Mouse (Mus musculus): Measurements from ENCODE around the gene Hs6st2.

Hs6st2 gene

DNA sequence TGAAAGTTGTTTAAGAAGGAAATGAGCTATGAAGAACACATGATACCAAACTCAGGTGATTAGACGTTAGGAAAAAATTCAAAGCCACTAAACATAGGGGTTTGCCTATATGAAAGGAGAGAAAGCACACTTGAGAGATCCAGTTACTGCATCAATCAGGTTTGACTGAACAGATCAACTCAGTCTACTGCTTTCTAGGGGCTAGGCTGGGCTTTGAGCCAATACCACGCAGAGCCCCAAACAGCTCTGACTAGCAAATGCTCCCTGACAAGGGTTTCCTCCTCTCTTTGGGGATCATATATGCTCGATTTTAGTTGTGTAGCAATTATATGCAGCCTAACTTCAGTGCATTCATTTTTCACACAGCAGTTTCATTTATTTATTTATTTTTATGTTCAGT, 96.2 kb downstream of the Hs6st2 start:
- DNase-seq (ENCODE audit: low spot score in 2 of 2): no peak

DNA sequence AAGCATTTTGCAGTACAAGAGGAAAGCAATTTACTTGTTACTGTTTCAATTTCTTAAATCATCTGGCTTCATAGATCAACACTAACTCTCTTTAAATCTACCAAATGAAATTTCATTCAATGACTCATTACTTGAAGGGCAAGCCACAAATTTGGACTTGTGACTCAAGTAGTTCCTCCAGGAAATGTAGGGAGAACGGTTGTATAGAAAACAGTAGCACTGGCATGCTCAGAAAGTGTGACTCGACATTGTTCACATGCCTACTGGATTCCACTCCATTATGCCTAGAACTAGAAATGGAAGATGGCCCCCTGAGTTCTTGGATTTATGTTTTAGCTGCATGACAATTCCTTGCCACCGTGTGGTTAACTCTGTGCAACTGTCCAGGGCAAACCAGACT, 100.0 kb downstream of the Hs6st2 start:
- DNase-seq (ENCODE audit: low spot score in 2 of 2): no peak

DNA sequence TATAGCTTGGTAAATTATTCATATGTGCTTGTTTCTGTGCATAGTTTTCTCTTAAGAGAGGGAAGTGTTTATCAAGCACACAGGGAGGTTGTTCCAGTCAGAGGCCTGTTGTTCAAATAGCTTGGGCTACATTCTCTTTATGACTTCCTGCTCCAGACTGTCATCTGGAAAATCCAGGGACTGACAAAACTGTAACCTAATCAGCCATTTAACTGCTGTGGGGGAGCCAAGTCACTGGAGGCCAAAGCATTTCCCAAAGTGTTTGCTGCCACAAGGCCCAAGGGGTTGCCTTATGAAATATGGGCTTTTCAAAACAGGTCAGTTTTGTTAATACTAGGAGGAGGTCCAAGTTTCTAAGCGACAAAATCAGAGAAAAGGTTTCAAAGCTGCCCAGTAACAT, 119.8 kb downstream of the Hs6st2 start:
- no peak for DNase-seq (ENCODE audit: low spot score in 2 of 2)

DNA sequence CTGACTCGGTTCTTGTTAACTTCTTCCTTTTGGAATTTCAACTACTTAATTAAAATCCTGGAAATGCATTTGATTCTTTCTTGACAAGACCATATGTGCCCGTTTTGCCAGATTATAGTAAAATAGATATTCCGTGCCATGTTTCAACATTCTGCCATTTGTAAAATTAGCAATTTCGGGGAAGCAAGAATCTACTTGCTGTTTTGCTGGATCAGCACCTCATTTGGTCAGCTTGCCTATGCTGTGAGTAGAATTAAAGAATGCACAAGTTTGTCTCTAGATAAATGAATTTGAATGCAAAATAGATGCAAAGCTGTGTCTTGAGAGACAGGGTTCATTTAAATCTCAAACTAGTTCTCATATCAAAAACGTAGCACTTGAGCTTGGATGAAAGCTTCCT, 142.0 kb downstream of the Hs6st2 start:
- DNase-seq (ENCODE audit: low spot score in 2 of 2): no peak

DNA sequence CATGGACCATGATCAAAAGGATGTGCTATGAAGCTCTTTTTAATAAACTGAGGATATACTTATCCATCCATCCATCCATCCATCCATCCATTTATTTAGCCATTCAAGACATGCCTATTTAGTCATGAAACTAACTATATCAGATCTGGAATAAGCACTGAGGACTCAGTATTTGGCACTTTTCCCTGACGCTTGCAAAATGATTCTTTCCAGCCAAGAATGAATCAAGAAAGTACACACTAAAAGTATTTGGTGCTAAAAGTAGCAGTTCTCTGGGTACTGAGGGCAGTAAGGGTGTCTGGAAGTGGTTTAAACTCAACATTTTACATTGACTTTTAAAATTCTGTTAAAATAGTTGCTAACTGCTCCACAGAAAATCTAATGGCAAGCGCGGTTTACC, 144.6 kb downstream of the Hs6st2 start:
- no peak for DNase-seq (ENCODE audit: low spot score in 2 of 2)

DNA sequence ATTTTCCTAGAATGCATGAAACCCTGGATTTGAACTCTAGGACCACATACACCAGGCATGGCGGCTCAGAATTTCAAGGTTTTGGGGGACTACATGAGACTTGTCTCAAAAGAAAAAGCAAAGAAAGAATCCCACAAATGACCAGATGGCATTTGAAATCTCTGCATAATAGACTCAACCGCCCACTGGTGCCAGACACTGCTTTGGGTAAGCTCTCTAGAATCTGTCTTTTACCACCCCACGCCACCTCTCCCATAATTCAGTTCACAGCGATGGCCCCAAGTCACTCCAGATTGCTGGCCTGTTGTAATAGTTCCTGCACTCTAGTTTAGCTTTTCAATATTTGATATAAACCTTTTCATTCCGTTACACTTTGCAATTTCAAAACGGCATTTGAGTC, 146.4 kb downstream of the Hs6st2 start:
- DNase-seq (ENCODE audit: low spot score in 2 of 2): no peak

DNA sequence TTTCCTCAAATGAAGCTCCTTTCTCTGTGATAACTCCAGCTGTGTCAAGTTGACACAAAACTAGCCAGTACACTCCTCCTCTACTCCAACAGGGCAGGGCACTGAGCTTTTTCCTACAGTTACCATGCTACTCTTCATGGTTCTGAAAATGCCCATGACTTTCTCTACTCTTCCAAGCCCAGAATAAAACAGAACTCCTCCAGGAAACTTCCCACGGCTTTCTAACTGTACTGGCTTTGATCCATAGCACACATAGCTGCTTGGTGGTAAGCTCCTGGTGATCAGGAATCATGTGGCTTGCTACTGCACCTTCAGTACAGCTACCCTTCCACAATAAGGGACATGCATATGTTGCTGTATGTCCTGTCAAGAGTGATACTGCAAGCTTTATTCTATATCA, 150.5 kb downstream of the Hs6st2 start:
- DNase-seq (ENCODE audit: low spot score in 2 of 2): no peak

DNA sequence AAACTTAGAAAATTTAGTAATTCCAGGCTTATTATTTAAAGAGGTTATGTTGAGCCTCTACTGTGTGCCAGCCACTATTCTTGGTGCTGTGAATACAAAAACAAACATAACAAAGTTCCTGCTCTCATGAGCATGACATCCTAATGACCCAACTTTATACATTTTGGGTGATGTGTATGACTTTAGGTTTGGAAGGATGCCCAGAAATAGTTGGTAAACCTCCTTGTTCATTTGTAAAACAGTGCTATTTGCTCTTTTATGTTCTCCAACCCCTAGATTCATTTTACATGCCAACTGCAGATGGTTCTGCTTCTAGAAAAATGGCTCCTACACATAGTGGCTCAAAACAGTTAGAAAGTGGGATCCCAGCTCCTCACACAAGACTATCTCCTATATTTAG, 153.1 kb downstream of the Hs6st2 start:
- no peak for DNase-seq (ENCODE audit: low spot score in 2 of 2)

DNA sequence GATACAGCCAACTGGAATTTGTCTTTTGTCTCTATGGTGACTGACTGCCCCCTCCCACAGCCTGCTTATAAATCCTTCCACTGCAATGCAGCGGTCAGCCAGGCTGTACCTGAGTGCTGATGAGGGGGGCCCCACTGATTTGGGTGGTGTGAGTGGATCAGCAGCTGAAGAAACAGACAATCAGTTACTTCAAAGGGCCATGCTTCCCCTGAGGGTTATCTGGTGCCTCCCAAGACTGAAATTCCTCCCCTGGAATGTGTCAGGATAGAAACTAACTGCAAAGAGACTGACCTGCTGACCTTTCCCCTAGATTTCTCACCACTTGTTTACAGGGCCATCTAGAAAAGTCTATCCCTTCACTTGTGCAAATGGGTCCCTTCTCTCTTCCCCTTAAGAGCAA, 166.8 kb downstream of the Hs6st2 start:
- no peak for DNase-seq (ENCODE audit: low spot score in 2 of 2)

DNA sequence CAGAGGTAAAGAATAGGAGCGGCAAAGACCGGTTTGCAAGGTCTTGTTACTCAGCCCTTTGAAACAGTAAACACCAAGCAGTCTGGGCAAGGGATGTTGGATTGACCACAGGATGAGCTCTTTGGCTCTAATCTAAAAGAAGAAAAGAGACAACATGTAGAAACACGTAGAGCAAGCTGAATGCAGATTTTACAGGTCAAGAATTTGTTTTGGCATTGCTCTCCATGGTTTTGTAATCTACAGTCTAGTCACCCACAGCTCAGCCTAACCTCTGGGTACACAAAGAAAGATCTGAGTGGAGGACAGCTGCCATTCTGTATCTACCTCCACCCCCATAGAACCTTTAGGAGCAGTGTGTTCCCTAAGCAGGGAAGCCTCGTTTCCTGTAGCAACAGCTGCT, 175.1 kb downstream of the Hs6st2 start:
- DNase-seq (ENCODE audit: low spot score in 2 of 2): no peak

DNA sequence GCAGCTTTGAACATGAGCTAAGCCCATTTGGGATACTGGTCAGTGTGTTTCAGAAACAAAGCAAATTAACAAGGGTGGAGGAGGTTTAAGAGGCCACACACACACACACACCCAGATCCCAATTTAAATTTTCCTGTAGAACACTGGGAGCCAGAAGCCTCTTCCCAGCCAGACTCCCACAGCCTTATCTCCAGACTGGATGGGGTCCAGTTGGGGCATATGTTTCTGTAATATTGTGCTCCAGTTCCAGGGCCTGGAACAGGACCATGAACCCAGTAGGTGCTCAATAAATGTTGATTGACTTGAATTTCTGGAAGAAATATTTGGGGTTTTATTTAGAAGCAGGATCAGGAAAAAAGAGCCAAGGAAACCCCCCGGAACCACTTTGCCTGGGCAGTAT, 176.0 kb downstream of the Hs6st2 start:
- no peak for DNase-seq (ENCODE audit: low spot score in 2 of 2)

DNA sequence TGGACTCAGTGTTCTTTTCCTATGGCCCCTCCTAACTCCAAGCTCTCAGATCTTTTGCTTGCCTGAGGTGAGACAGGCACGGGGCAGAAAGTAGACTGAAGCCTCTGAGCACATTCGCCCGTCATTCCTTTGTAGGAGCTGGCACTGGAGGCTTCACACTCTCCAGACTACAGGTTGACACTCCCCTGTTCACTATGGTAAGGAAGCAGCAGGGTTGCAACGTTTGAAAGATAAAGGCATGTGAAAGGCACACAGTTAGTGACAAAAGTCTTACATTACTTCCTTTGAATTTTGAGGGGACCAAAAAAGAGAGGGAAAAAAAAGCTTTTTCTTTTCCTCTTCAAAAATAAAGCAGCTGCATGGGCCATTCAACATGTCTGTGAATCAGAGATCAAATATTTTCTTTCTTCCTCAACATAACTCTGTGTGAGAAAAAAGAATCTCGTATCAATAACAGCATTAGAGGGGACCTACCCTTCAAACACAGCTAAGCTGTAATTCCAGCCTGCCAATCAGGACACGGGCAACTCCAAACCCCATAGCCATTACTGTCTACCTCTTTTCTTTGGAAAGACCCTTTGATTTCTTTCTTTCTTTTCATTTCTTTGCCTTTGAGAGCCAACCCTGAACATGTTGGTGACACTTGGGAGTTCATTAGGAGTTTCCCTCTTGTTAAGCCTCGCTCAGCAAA, 177.7 kb downstream of the Hs6st2 start:
- no peak for DNase-seq (ENCODE audit: low spot score in 2 of 2)

DNA sequence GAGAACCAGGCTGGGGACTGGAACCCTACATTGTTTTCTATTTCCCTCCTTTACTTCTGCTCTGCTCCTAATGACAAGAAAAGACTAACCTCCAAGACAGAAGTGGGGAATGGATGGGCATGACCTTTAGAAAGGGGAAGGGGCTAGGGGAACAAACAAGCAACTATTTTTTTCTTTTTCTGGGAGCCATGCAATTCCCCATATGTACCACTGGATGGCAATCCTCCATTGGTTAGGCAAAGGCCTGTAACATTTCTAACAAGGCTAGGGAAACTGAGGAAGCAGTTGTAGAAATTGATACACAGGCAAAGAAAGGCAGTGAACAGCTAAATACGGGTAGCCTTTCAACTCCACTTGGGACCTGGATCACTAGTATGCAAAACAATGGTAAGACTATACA, 183.8 kb downstream of the Hs6st2 start:
- DNase-seq (ENCODE audit: low spot score in 2 of 2): no peak

DNA sequence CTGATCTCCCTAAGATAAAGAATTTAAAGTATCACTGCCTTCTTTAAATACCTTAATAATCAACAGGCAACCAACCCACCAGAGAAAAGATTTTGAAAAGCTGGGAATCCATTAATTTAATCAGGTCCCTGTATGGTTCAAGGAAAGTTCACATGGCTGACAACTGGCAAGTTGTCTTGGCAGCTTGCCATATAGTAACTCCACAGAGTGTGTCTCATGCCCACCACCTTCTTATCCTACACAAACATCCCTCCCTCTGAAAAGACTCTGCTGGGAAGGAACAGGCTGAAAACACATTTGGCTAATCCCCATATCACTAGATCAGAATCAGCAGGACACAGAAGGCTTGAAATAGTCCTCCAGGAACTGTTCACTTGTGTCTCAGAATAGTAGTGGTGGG, 193.3 kb downstream of the Hs6st2 start:
- DNase-seq (ENCODE audit: low spot score in 2 of 2): no peak

DNA sequence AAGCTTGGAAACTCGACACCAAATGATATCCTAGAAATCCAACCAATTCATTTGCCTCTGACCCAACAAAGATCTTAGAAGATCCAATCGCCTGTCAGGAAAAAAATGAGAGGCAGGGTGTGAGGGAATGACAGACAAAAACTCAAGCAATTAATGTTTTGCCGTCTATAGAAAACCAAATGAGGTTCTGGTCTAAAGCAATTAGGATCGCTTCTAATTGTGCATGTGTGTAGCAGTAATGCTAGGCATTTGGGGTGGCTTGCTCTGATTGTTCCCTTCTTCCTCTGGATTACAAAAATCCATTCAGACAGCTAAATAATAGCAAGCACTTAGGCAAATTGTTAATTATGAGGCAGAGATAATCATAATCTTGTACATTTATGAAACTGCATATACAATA, 212.2 kb downstream of the Hs6st2 start:
- no peak for DNase-seq (ENCODE audit: low spot score in 2 of 2)

DNA sequence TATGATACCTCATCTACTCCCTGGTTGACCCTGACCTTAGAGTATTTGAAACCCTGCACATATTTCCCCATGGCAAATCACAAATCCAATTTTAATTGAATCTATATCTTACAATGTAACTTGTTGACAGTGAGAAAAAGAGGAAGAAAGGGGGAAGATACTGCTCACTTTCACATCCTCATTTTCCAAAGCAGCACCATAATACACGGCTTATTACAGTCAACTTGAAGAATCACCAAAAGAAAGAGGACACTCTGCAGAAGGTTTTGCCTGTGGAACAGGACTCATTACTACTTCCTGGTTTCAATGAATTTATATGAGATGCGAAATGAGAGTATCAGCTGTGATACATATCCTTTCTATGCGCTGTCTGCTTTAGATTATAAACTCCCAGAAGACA, 220.2 kb downstream of the Hs6st2 start:
- DNase-seq (ENCODE audit: low spot score in 2 of 2): no peak

DNA sequence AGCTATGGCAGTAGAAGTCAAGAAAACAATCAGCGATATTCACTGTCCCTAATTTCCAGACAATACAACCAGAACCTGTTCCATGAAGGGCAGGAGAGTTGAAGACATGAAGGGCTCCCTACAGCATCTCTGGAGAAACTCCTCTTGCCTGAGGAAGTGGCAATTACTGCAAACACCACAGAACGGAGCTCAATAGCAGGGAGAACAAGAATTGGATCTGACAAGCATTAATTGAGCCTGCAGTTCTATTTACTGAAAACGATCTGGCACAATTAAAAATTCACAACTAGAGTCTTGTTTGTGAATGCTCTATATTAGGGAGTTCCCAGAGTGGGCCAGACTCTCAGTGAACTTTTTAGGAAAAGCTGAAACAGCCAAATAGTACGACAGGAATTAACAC, 238.3 kb downstream of the Hs6st2 start:
- DNase-seq (ENCODE audit: low spot score in 2 of 2): no peak

DNA sequence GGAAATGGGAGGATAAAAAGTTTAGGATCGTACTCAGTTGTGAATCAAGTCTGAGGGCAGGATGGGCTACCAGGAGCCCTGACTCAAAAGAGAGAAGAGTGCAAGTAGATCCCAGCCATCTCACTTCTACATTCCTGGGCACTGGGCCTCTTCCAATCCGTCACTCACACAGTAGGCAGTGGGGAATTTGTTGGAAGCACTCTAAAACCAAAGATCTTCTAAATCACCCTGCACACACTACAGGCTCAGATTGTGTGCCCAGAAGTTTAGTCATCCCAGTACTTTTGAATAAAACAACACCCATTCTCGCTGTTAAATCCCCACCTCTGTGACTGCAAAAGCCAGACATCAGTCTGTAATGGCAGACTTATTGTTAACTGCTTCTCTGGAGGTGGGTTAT, 249.9 kb downstream of the Hs6st2 start:
- DNase-seq (ENCODE audit: low spot score in 2 of 2): no peak

DNA sequence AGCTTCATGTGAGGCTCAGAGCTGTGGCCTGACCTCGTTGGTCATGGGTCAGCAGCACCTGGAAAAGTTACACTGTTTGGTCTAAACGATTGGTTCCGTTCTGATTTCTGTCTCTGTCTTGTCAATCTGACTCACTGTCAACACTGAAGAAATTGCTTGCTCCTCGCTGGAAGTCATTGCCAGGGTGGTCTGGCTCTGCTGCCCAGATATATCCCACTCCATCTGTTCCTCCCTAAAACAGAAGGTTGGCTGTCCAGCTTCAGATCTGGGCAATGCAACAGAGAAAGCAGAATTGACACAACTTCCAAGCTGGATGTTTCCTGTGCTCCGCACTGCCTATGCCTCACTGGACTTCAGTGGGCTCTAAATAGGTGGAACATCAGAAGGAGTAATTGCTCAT, 256.6 kb downstream of the Hs6st2 start:
- DNase-seq (ENCODE audit: low spot score in 2 of 2): no peak

DNA sequence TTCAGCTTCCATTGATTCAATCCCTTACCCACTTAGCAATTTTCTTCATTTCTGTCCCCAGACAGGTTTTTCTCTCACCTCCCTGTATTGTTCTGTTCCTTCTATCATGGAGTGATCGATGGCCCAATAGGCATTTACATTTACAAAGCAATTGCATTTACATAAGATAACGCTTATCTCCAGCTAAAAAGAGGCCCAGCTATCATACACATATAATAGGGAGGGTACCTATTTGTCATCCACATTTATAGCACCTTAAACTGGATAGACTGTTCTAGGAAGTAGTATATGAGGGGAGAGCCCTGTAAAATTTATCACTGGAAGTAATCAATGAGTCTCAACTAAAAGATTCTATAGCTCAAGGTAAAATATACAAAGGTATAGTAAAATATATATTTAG, 271.4 kb downstream of the Hs6st2 start:
- no peak for DNase-seq (ENCODE audit: low spot score in 2 of 2)

DNA sequence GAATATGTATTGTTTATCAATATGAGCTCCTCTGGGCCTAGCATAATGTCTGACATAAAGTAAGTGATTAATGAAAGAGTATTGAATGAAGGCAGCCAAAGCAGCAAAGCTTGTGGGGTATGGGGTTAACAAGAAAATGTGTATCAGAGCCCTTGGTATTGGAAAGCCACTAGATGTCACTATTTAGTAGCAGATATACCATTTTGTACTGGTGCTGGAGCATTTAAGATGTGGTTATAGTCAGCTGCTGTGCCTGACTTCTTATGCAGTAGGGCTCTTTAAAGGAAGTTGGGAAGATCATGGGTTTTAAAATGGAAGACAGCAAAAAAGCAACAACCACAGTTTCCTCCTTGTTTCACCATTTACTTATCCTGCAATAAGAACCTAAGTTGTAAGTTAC, 284.2 kb downstream of the Hs6st2 start:
- DNase-seq (ENCODE audit: low spot score in 2 of 2): no peak

DNA sequence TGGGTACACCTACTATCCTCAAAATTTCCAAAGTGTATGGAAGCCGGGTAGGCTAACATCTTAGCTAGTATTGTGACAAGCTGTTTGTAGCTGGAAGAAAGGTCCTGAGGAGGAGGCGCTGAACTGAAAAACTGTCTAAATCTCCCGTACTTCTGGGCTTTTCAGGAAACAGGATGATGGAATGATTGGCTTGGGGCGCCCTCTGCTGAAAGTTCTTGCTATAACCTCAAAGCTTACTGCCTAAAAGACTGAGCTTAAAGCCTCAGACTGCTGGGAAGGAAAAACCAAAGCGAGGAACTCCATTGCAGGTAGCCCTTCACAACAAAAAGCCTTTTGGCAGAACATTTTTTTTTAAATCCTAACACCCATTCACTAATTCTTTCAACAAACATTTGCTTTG, 307.0 kb downstream of the Hs6st2 start:
- DNase-seq (ENCODE audit: low spot score in 2 of 2): peak; percentile 11 to 71

DNA sequence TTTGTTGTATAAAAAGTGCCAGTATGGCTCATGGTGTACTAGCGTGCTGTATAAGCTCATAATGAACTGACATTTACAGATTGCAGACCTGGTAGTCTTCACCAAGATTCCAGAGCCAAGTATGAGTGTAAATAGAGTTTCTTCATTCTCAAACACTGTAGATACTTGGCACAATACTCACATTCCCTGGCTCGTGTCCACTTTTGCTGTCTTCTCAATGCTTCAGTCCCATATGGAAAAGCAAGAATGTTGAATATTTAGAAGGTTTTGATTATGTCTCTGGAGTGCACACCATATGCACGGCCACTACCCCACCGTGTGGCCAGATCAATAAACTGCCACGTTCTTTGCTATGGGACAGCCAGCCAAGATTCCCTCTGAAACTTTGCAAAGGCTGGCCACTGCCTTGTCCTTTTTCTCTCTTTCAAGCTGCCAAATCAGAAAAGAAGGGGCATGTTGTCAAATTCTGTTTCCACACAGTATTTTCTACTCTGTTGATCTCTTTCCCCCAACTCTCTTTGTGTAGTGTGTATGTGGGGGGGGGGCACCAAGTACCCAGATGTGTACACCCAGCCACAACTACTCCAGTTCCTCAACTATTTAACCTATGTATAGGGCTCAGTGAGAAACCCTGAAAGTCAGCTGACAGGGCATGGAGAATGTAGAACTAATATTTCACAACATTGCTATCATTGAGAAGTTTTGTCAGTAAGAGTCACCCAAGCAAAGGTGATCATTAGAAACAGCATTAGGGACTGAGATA, 309.0 kb downstream of the Hs6st2 start:
- DNase-seq (ENCODE audit: low spot score in 2 of 2): peak in 1 of 2 experiments; percentile 16

DNA sequence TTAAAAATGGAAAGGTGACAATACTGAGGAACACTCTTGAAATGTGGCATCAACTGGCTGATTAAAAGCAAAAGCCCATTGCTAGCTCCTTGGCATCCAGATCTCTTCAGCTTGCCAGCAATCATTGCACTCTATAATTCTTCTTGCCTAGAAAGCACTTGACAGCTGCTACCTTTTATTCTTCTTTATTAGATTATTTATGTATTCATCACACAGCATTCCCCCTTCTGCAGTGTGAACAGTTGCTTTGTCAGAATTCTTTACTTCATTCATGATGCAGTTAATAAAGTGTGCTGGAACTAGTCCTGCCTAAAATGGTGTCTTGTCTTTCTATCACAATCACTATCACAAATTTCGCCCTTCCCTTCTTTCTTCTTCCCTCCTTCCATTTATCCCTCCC, 332.0 kb downstream of the Hs6st2 start:
- DNase-seq (ENCODE audit: low spot score in 2 of 2): no peak
